Mouse (Mus musculus) heart, adult 10 weeks (tissue): ENCODE measurements around the gene Fam167b. TPM values are rescaled to one million over a fixed set of nuclear protein-coding genes. Genes with fewer than 3 reads are reported as not detected.

Experiments used
- polyA plus RNA-seq: library from polyadenylated mRNA; stranded (reverse); fragments of 350-450 nt; fragmentation: Illumina TruSeq; extraction: RNeasy Lipid Tissue Mini Kit (QIAGEN cat#74804); gene quantifications from one replicate; pipeline ENCODE4 v1.2.3, GENCODE M21; 2014; ENCODE audit warnings: low read depth, low replicate concordance

The Fam167b gene
- 0.73 TPM for polyA plus RNA-seq

DNA sequence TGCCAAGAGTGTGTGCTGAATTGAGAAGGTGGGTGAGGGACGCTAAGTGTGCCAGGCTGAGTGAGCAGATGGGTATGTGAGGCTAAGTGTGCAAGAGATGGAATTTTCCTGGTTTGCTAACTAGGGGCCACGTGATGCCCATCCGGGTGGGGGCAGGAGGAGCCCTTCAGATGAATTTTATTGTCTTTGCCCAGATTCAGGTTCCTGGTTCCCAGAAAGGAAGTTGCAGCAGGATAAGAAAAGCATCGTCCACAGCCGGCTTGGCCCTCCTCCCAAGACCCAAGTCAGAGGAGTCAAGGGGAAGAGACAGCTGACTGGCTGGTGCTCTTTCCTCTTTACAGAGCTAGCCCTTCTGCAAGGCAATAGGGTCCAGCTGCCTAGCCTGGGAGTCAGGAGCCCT is at the start of gene Fam167b:
Gene Fam167b, minus strand, starts transcription at position 84 of the 400 bp plus-strand sequence.

GRCm38 (mm10) chr4:129623681-129624091 is 45.3 kb upstream of the Fam167b start, which contains the start of gene Ccdc28b:
Ccdc28b (minus strand) TSS chr4:129623947.

DNA sequence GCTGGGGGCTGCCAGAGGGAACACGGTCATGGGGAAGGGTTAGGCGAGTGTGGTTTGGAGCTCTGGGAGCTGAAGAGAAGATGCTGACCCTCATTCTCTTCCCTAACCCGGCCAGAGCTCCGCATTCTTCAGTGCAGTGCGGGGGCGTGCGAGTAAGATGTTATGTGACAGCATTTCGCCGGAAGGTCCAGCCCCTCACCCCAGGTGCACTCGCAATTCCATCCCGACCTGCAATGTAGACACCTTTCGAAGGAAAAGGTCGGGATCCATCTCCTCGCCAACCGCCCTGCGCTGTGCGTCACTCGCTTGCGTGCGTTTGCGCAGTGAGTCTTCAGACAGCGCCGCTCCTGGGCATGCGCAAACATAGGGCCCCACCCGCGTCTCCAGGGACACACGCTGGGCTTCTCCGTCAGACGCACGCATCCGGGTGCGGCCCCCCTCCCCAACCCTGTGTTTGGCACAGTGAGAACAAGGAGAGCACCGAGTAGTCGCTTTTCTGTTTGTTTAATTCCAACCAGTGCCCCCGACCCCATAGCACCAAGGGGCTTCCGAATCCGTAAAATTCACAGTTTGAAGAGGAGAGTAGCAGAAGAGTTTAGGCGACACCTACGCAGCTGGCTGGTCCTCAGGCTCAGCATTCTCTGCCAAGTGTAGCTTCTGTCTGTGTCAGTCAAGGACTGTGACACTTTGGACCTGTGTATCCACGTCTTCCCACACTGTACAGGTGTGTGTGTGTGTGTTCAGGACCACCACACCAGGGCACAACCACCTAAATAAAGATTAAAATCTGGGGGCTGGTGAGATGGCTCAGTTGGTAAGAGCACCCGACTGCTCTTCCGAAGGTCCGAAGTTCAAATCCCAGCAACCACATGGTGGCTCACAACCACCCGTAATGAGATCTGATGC is 40.7 kb upstream of the Fam167b start, which contains the start of gene Iqcc:
Gene Iqcc, minus strand, starts transcription at position 314 of the 906 bp plus-strand sequence.

DNA sequence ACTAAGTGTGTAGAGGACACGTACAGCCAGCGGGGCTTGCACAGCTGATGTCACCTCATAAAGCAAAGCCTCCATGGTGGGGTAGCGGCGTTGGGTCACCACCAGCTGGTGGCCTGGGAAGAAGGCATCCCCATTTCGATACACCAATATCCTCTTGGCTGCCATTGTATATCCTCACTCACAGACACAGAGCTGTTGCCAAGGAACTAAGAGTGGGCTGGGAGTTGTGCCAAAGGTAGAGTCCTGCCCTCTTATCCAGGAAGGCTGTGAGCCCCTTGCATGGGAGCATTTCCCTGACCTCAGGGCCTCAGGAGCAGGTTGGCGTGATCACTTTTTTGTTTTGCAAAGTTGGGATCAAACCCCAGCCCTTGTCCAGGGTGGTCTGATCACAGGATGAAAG is 35.7 kb upstream of the Fam167b start, which contains the start of gene Dcdc2b:
Gene Dcdc2b, minus strand, starts transcription at position 165 of the 400 bp plus-strand sequence.

GRCm38 (mm10) chr4:129600233-129601158 is 22.1 kb upstream of the Fam167b start, which contains the start of the genes Eif3i and Tmem234:
Eif3i (minus strand) TSS chr4:129600648.
Tmem234 (plus strand) TSS chr4:129600668.

GRCm38 (mm10) chr4:129573430-129573829 is 4.9 kb downstream of the Fam167b start, which contains the start of gene Lck:
Lck (minus strand) TSS chr4:129573641.

GRCm38 (mm10) chr4:129542592-129543141 is 35.7 kb downstream of the Fam167b start, which contains the start of gene Hdac1:
Hdac1 (minus strand) TSS chr4:129542713.

Other genes starting within 250 kb of the Fam167b start
- gene Rbbp4, start 243.2 kb downstream of the Fam167b start, polyA plus RNA-seq: 41.0 TPM
- 33.3 TPM for gene Zbtb8os, start 242.9 kb downstream of the Fam167b start, polyA plus RNA-seq
- 3.6 TPM for gene Zbtb8a, start 200.4 kb downstream of the Fam167b start, polyA plus RNA-seq
- gene Zbtb8b, start 137.7 kb downstream of the Fam167b start, polyA plus RNA-seq: not detected
- gene Bsdc1, start 117.0 kb downstream of the Fam167b start, polyA plus RNA-seq: 48.9 TPM
- gene Tssk3, start 87.5 kb downstream of the Fam167b start, polyA plus RNA-seq: not detected
- gene Fam229a, start 87.4 kb downstream of the Fam167b start, polyA plus RNA-seq: not detected
- gene Marcksl1, start 65.0 kb downstream of the Fam167b start, polyA plus RNA-seq: 5.8 TPM
- 25.7 TPM for gene Hdac1, start 35.8 kb downstream of the Fam167b start, polyA plus RNA-seq
- 0.68 TPM for gene Lck, start 4.9 kb downstream of the Fam167b start, polyA plus RNA-seq
- gene Eif3i, start 22.1 kb upstream of the Fam167b start, polyA plus RNA-seq: 141 TPM
- gene Tmem234, start 22.1 kb upstream of the Fam167b start, polyA plus RNA-seq: 78.7 TPM
- 2.9 TPM for gene Dcdc2b, start 35.7 kb upstream of the Fam167b start, polyA plus RNA-seq
- gene Iqcc, start 40.5 kb upstream of the Fam167b start, polyA plus RNA-seq: 16.9 TPM
- 21.7 TPM for gene Ccdc28b, start 45.4 kb upstream of the Fam167b start, polyA plus RNA-seq
- 25.6 TPM for gene Txlna, start 62.5 kb upstream of the Fam167b start, polyA plus RNA-seq
- 43.9 TPM for gene Kpna6, start 94.2 kb upstream of the Fam167b start, polyA plus RNA-seq
- gene Tmem39b, start 118.3 kb upstream of the Fam167b start, polyA plus RNA-seq: 4.8 TPM
- gene Khdrbs1, start 163.8 kb upstream of the Fam167b start, polyA plus RNA-seq: 35.7 TPM
- gene Ptp4a2, start 232.7 kb upstream of the Fam167b start, polyA plus RNA-seq: 235 TPM